Mouse (Mus musculus): ENCODE results near the gene Add1.

GRCm38 (mm10) chr5:34527352-34527751 lies 46.1 kb upstream of the Add1 start:
- no peak for TF ChIP-seq CTCF (IDR thresholded peaks at IDR 0.05; ENCODE audit: extremely low read depth, insufficient read depth, insufficient read length, insufficient replicate concordance)
- TF ChIP-seq POLR2A (IDR thresholded peaks at IDR 0.05; ENCODE audit: low read depth, low read length) = no peak

All from spleen, adult 2 months (tissue).